Mouse (Mus musculus) B cell, adult (primary cell): ENCODE results near the gene Erh. TPM values are rescaled to one million over a fixed set of nuclear protein-coding genes. Genes with fewer than 3 reads are reported as not detected.

Source experiments
- total RNA-seq: library from RNA; stranded (reverse); gene quantifications from 4 replicates; pipeline ENCODE4 v1.2.4, GENCODE M21; 2023; ENCODE audit not compliant: inconsistent age

The Erh gene
- 70.5 to 74.9 TPM (median 72.0 TPM) in 4 replicates for total RNA-seq

DNA sequence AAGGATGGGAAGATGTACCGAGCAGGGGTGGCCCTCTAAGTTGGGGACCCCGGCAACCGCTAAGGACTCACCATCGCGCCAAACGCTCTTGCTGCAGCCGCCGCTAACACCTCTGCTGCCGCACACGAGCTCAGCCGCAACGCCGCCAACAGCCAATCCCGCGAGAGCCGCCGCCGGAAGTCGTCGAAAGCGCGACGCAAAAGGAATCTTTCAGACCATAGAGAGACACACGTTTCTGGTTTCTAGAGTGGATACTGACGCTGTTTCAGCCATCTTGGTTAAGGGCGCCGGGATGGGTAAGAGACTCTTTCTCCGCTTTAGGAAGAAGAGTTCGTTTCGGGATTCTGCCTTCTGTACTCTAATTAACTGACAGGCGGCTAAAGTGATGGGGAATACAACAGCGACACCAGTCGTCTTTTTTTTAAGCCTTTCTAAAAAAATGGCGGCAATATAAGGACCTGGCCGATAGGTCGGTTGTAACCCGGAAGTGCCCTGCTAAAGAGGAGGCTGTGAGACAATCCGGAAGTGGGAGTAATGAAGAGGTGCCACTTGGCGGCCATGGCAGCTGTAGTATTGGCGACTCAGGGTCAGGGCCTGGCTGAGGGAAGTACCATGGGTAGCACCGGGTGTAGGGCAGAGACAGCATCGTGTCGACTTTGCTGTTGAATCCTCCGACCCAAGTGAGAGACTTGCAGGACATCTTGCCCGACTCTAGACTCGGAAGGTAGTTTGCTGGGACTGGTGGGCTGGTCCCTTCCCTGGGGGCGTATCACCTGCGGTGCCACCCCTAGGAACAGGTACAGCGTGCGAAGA lies at the start of gene Erh, which contains the start of gene Slc39a9:
TSS of gene Erh (minus strand) at position 649 of the 813 bp plus-strand sequence.
TSS of gene Slc39a9 (plus strand) at position 191 of the 813 bp plus-strand sequence.

DNA sequence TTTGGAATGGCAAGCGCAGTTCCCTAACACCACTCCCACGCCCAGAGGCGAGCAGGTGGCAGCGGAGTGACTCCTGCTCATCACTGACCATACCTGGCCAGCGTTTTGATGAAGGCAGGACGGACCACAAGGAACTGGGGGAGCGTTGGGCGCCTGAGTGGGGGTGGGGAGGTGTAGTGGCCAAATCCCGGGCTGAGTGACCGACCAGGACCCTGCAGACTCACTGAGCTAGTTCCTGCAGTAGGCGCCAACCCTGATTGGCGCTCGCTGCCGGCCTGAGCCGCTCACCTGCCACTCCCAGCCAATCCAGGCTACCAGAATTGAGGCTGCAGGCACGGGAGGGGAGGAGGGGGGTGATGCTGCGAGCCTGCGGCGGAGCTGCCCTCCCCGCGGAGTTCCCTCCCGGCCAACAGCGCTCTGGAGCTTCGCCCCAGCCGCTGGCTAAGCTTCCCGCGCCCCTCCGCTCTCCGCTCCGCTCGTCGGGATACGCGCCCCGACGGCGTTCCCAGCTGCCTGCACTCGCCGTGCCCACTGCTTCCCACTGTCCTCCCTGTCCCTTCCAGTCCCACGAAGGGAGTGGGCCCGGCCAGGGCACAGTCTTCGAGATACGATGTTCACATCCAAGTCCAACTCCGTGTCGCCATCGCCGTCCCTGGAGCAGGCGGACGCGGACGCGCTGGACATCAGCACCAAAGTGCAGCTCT lies 48.3 kb upstream of the Erh start, which contains the start of gene Plekhd1:
TSS of gene Plekhd1 (plus strand) at position 323 of the 704 bp plus-strand sequence.

Other genes starting within 250 kb of the Erh start
- 39.9 to 53.0 TPM (median 45.6 TPM) in 4 replicates for gene Dcaf5, start 207.7 kb downstream of the Erh start, total RNA-seq
- 26.7 to 48.4 TPM (median 43.6 TPM) in 4 replicates for gene Exd2, start 181.2 kb downstream of the Erh start, total RNA-seq
- gene Galnt16, start 126.1 kb downstream of the Erh start, total RNA-seq = not detected in 4 replicates
- gene Slc39a9, start 458 bp downstream of the Erh start, total RNA-seq = 25.5 to 31.6 TPM (median 27.5 TPM) in 4 replicates
- 0.15 TPM in 1 of 4 replicates, not detected in the others for gene Plekhd1, start 48.2 kb upstream of the Erh start, total RNA-seq
- gene Ccdc177, start 116.3 kb upstream of the Erh start, total RNA-seq = not detected in 4 replicates
- gene Susd6, start 146.2 kb upstream of the Erh start, total RNA-seq = 124 to 129 TPM (median 125 TPM) in 4 replicates